Mouse (Mus musculus): ENCODE measurements around the gene Hspa1a. TPM values are rescaled to one million over a fixed set of nuclear protein-coding genes. Genes with fewer than 3 reads are reported as not detected.
"Not testable (repeated sequence)": the region's sequence is repeated elsewhere in the genome, so short reads cannot be mapped to it uniquely, and the experiment has no call there.

The Hspa1a gene
- total RNA-seq, 2 experiments from 2014 or later: 5.5 to 49.0 TPM

DNA sequence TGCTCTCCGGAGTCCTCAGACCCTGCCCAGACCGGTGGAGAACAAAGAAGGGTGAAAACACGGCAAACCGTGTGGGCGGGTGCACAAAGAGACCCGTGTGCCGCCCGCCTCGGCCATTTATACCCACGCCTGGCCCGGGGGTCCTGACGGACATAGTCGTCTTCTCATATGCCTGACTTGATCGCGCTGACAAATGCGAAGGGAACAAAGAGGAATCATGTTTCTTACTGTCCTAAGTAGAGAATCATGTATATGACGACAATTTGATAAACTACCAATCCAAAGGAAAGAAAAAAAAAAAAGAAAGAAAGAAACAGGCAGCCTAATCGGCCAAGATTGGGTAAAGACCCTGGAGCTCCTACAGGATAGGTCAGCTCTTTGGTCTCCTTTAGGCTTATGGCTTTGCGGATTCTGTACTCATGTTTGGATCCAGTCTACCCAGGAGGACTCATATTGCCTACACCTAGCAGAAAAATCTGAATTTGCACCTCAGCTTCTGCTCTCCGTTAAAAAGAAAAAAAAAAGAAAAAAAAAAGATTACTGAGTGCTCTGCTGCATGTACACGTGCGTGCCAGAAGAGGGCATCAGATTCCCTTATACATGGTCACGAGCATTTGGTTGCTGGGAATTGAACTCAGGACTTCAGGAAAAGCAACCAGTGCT, 19.4 kb downstream of the Hspa1a start:
- peak; percentile 81 for ATAC-seq (replicated peaks; ENCODE audit: poor library complexity, severe bottlenecking)

DNA sequence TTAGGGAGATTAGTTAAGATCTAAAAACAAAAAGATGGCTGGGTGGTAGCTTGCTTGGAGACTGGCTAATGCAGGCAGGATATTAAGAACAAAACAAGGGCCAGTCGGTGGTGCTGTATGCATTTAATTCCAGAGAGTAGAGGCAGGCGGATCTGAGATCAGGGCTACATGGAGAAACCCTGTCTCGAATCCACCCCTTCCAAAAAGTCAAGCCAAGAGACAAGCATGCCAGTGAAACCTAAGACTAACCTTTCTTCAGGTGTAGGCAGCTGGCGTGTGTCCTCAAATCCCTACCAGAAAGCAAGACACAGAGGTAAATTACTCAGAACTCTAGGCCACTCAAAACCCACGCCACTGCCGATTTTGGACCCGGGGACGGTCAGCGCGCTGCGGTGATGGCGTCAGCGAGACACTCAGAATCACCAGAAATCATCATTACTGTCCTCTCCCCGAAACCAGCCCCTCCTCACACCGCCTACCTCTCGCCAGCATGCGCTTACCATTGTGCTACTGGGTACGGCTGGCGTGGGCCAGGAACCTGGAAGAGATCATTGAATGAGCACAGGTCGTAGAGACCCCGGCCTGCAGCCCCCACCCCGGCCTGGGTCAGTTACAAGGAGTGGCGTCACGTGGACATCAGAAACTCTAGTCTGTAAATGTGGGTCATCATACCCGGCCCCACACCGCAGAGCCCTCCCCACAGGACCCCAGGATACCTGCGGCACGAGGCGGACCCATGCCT, 20.1 kb downstream of the Hspa1a start:
- no peak; the same call in 1 of the 2 replicates for ATAC-seq (replicated peaks; ENCODE audit: poor library complexity, severe bottlenecking)

DNA sequence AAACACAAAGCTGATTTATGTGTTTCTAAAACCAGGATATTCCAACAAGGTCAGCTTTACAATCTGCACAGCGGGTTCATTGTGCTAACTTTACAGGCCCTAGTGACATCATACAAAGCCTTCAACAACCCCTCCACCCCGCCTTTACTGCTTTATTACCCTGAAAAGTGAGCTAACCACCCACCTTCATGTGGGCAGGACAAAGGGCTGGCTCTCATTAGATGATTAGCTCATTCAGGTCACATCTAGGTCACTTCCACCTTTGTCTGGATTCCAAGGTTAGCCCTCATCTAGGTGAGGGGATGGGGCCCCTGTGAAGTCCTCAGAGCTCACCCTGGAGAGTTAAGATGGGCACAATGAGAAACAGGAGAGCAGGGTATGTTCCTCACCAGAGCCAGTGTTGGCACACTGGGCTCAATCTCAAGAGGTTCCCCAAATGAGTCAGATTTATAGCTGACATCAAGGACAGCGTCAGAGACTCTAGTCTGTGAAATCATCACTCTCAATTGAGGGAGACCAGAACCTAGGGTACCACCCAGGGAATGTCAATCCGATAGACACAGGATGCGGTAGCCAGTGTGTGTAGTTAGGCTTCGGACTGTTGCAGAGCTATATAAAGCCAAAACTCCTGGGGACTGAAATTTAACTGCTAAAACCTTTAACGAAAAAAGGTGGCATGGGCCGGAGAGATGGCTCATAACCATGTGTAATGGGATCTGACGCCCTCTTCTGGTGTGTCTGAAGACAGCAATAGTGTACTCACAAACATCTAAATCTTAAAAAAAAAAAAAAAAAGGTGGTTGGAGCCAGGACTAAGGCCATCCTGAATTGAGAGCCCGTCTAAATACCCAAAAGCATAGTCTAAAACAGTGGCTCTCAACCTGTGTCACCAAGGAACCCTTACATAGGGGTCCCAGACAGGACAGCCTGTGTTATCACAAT, 21.2 kb downstream of the Hspa1a start:
- peak; percentile 12; the same call in 1 of the 2 replicates for ATAC-seq (replicated peaks; ENCODE audit: poor library complexity, severe bottlenecking)

DNA sequence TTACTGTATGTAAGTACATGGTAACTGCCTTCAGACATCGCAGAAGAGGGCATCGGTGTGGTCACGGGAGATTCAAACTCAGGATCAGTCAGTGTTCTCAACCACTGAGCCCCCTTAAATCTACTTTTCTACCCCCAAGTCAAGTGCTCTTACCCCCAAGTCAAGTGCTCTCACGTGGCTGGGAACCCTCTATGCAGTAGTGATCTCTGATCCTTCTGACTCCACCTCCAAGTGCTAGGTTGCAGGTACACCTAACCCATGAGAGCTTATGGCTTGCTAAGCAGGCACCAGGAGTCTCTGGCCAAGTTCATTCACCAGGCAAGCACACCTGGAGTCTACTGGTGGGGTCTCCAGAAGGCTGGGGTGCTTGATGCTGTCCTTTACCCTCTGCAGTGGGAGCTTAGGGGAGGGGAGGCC, 22.4 kb downstream of the Hspa1a start:
- ATAC-seq (replicated peaks; ENCODE audit: poor library complexity, severe bottlenecking): no peak

DNA sequence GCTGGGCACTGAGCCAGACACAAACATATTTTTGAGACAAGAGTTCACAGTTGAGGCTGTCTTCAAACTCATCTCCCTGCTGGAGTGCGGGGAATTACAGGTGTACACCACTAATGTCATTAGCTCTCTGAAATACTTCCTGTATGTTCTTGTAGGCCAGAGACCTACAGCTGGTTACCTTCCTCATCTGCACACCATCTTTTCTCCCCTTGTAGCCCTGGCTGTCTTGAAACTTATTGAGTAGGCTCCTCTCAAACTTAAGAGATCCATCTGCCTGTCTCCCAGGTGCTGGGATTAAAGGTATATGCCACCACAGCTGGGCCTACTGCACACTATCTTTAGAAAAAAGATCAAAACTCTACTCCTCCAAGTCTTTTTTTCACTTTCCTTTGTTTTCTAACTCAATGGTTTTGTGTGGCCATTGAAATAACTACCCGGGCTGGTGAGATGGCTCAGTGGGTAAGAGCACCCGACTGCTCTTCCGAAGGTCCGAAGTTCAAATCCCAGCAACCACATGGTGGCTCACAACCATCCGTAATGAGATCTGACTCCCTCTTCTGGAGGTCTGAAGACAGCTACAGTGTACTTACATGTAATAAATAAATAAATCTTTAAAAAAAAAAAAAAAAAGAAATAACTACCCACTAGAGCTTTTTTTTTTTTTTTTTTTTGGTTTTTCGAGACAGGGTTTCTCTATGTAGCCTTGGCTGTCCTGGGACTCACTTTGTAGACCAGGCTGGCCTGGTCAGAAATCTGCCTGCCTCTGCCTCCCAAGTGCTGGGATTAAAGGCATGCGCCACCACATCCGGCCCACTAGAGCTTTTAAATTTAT, 23.0 kb downstream of the Hspa1a start:
- not testable (repeated sequence) for ATAC-seq (replicated peaks; ENCODE audit: poor library complexity, severe bottlenecking)

DNA sequence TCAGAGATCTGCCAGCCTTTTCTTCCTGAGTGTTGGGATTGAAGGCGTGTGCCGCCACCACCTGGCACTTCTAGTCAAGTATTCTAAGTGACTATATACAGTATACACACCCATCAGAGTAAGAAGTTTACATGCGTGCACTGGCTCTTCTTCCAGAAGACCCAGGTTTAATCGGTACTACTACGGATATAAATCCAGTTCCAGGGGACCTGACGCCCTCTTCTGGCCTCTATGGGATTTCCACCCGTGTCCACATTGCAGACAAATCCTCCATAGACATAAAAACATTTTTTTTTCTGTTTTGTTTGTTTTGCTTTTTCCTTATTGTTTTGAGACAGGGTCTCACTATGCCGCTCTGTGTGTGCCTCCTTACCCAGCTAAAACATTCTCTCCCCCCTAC, 24.4 kb downstream of the Hspa1a start:
- no peak for ATAC-seq (replicated peaks; ENCODE audit: poor library complexity, severe bottlenecking)

DNA sequence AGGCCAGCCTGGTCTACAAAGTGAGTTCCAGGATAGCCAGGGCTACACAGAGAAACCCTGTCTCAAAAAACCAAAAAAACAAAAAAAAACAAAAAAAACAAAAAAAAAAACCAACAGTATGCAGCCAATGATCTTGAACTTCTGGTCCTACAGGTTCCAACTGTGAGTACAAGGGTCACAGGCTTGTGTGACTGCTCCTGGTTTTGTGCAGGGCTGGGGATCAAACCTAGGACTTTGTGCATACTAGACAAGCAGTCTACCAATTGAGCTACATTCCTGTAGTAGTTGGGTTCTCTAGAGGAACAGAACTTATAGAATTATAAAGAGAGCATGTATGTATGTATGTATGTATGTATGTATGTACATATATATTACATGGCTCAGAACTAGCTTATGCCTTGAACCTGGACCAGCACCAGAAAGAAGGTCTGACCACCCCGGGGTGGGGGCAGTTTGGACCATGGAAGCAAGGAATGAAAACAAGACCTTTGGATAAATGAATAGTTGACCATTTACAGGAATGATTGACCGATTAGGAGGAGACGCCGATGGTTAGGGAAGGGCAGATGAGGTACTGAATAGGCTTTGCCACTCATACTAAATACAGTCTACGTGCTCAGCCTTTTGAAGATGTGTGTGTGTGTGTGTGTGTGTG, 25.3 kb downstream of the Hspa1a start:
- no peak for ATAC-seq (replicated peaks; ENCODE audit: poor library complexity, severe bottlenecking)

DNA sequence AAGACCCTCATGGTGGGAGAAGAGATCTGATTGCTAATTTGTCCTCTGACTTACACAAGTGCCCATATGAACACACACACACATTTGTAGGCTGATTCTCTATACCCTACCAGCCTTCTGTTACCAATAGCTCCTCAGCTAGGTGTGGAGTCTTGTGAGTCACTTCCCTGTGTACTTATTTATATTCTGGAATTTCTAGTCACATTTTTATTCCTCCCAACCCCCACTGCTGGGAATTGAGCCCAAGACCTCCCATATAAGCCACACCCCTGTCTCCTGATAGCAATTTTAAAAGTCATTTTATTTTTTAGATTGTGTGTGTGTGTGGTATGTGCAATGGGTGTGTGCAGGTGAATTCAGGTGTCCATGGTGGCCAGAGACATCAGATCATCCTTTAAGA, 27.6 kb downstream of the Hspa1a start:
- ATAC-seq (replicated peaks; ENCODE audit: poor library complexity, severe bottlenecking): no peak

DNA sequence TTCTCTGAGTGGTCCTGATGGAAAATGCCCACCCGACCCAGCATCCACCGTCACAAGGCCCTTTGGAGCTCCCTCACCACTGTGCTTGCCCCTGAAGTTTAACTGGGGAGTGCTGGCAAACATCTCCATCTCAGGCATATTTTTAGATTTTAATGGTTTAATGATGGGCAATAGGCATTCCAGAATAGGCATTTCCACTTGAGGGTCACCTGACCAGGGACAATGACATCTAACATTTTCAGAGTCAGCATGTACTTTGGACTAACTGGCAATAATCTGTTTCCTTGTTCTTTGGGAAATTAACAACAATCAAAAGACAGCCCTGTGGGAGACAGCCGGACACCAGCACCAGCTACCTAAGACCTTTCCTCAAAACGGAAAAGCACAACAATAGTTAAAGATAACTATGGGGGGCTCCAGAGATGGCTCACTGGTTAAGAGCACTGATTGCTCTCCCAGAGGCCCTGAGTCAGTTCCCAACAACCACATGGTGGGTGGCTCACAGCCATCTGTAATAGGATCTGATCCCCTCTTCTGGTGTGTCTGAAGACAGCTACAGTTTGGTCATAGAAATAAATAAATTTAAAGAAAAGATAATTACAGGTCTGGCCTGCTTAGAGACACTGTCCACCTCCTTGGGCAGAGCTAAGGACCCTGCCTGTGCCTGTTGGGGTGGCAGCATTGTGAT, 28.7 kb downstream of the Hspa1a start:
- ATAC-seq (replicated peaks; ENCODE audit: poor library complexity, severe bottlenecking): no peak

DNA sequence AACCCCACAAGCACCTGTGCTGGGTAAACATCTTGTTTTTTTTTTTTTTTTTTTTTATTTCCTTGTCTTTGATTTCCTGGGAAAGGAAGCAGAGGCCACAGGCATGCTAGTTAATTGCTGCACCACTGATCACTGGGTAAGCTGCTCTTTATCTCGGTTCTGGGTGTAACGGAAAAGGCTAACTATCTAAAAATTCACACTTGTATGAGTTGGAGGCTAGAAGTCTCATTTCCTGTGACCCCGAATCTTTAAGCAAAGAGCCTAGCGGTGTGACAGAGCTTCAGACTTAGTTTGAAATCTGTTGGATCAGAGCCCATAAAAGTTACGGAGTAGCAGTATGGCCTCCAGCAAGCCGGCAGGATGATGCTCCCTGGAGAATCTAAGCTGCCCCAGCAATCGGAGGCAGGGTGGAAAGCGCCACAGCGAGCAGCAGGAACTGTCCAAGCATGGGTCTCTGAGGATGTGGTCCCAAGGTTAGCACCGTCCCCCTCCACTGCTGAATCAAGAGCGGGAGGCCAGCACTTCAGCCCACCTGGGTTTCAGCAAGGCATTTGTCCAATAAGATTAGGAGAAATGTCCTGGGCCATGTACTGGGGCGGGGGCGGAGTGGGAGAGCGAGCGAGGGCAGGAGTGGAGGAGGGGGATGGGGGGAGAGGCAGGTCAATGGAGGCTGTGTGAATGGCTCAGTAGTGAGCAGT, 30.5 kb downstream of the Hspa1a start:
- ATAC-seq (replicated peaks; ENCODE audit: poor library complexity, severe bottlenecking): no peak

DNA sequence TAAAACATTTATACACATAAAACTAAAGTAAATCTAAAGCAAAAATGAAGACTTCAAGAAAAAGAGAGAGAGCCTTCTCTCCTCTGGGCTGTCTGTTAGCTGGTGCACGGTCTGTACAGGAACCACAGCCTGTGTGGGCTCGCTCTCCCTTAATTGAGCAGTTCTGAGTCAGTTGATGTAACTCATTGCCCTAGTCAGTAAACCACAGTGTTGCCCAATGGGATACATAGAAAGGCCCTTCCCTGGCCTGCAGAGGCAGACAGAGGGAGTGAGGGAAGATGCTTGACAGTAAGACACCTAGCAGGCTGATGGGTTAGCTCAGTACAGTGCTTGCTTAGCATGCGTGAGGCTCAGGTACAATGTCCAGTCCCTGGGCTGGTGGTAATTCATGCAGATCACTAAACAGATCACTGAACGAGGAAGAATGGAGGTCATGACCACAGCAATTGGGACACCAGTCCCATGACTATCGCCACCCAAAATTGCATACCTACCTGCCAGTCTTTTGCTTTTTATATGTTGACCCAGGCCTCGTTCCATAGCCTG, 33.9 kb downstream of the Hspa1a start:
- peak; percentile 90 for ATAC-seq (replicated peaks; ENCODE audit: poor library complexity, severe bottlenecking)

DNA sequence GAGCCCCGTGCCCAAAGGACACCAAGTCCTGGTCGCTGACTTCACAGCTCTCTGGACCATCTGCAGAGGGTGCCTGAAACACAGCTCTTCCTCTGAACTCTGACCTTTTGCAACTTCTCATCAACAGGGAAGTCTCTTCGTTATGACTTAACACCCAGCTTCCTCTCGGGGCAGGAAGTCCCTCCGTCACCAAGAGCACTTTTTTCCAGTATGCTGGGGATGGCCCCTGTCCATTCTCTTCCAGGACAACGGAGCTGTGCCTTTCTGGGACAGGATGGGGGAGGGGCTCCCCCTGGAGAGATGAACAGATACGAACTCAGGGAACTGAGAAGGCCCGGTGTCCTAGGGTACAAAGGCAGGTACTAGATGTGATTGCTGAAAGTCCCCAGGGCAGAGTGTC, 37.1 kb downstream of the Hspa1a start:
- ATAC-seq (replicated peaks; ENCODE audit: poor library complexity, severe bottlenecking): peak; percentile 15; the same call in 1 of the 2 replicates

DNA sequence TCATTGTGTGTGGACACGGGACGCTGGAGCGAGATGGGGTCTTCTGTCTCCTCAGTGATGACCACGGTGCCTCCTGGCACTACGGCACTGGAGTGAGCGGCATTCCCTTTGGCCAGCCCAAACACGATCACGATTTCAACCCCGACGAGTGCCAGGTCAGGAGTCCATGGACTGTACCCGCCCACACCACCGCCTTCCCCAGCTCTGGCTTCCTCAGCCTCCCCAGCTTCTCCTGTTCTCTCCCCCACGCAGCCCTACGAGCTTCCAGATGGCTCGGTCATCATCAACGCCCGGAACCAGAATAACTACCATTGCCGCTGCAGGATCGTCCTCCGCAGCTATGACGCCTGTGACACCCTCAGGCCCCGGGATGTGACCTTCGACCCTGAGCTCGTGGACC, 37.9 kb downstream of the Hspa1a start:
- ATAC-seq (replicated peaks; ENCODE audit: poor library complexity, severe bottlenecking): no peak

DNA sequence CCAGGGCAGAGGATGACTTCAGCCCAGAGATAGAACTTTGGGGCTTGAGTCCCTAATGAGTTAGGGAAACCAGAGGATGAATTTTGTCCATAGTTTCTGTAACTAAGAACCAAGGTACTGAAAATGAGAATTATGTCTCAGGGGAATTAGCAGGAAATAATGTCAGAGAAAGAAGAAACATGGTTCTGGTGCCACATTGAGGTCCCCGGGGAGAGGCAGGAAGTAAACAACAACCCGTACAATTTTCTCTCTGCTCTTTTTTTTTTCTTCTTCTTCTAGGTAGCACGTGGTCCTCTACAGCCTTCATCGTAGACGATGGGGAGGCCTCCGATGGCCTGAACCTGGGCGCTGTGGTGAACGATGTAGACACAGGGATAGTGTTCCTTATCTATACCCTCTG, 39.7 kb downstream of the Hspa1a start:
- ATAC-seq (replicated peaks; ENCODE audit: poor library complexity, severe bottlenecking): no peak

DNA sequence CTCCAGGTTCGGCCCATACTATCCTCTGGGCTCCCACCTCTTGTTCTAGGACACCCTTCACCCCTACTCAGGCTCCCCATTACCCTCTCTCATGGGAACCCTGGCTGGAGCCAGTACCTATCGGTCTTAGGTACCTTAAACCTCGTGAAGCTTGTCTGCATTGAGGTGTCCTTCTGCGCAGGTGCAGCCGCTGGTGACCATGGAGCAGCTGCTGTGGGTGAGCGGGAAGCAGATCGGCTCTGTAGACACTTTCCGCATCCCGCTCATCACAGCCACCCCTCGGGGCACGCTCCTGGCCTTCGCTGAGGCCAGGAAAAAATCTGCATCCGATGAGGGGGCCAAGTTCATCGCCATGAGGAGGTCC, 40.2 kb downstream of the Hspa1a start:
- ATAC-seq (replicated peaks; ENCODE audit: poor library complexity, severe bottlenecking): no peak

DNA sequence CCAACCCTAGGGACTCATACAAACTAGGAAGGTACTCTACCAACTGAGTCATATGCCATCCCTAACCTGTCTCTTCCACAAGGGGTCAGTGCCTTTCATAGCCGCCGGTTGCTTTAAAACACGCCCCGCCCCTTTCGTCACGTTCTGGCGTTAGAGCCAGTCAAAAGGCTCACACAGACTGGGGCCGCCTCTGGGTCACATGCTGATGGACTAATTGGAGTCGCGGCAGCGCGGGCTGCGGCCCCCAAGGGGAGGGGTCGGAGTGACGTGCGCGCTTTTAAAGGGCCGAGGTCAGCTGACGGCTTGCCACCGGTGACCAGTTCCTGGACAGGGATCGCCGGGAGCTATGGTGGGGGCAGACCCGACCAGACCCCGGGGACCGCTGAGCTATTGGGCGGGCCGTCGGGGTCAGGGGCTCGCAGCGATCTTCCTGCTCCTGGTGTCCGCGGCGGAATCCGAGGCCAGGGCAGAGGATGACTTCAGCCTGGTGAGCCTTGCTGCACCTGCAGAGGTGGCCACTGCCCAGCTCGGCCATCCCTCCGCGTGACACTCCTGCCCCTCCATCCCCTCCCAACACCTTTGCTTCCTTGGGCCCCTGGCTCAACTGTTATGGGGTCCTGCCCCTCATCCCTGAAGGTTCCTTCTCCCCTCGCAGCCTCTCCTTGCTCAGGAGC, 40.8 kb downstream of the Hspa1a start, which contains the start of gene Neu1:
Gene Neu1, plus strand, starts transcription at position 193 of the 674 bp plus-strand sequence.
- ATAC-seq (replicated peaks; ENCODE audit: poor library complexity, severe bottlenecking): peak; percentile 91

DNA sequence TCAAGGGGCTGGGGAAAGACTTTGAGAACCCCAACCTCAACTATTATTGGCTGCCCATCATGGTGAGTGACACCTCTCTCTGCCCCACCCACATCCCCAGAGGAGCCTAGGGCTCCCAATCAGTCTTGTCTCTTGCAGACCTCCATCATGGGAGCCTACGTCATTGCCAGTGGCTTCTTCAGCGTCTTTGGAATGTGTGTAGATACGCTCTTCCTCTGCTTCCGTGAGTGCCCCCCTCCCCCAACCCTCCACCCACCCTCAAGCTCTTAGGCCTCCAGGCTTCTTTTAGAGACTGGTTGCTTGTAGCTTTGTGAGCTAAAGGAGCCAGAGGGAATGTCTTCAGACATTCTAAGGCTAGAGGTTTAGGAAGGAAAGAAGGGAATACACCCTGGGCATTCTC, 43.1 kb downstream of the Hspa1a start:
- ATAC-seq (replicated peaks; ENCODE audit: poor library complexity, severe bottlenecking): no peak

Measured in granulocyte monocyte progenitor cell, adult 5-6 weeks (primary cell).